Mouse (Mus musculus): ENCODE results near the gene Gm45618. TPM values are rescaled to one million over a fixed set of nuclear protein-coding genes. Genes with fewer than 3 reads are reported as not detected.
A peak's percentile ranks its signal among the peaks of the same experiment; 100 is the strongest.
"Not testable (repeated sequence)": the region's sequence is repeated elsewhere in the genome, so short reads cannot be mapped to it uniquely, and the experiment has no call there.

Gene Gm45618
- total and polyA plus RNA-seq, 3 experiments = not detected

- H3K27ac ChIP-seq = no peak overlapping the region
- no peaks in the 10 kb centered on the region for H3K4me1 ChIP-seq (ENCODE audit: control insufficient read depth, insufficient read depth, low read length)
- no peak overlapping the region for H3K4me3 ChIP-seq
- no peak overlapping the region for H3K9ac ChIP-seq (ENCODE audit: low read depth, low read length)
- intact Hi-C loops (cut with DNase I) = loop anchor here (10.0 kb wide), 1 partner anchor 64 kb away; no protein-coding TSS in a partner anchor
- no peaks in the 10 kb centered on the region for H3K36me3 ChIP-seq (ENCODE audit: control insufficient read depth, insufficient read depth, low read length)
- H3K27me3 ChIP-seq (ENCODE audit: control insufficient read depth, insufficient read depth, low read length) = no peaks in the 10 kb centered on the region
- no peaks in the 10 kb centered on the region for H3K79me2 ChIP-seq (replicated peaks; ENCODE audit: control insufficient read depth, insufficient read depth, low read length)
- TF ChIP-seq EP300 (IDR thresholded peaks at IDR 0.05; ENCODE audit: insufficient read depth, low read depth, low read length) (no peak), CTCF (IDR thresholded peaks at IDR 0.05) (no peak), POLR2A (IDR thresholded peaks at IDR 0.05; ENCODE audit: insufficient read depth, low read depth, low read length) (no peak)
- no peak for DNase-seq
These were observed 28.1 kb upstream of the Gm45618 start for GRCm38 (mm10) chr7:142148633-142149032.

GRCm38 (mm10) chr7:142146033-142146432, 25.5 kb upstream of the Gm45618 start:
- no peaks in the 10 kb centered on the region for H3K79me2 ChIP-seq (replicated peaks; ENCODE audit: control insufficient read depth, insufficient read depth, low read length)
- peaks cover 1% of the 10 kb centered on the region; the same call in 1 of the 2 replicates for H3K4me1 ChIP-seq (ENCODE audit: control insufficient read depth, insufficient read depth, low read length)
- no peak overlapping the region for H3K27ac ChIP-seq
- intact Hi-C loops (cut with DNase I) = loop anchor here (2.0 to 10.0 kb wide), 2 partner anchors 61 to 139 kb away; no protein-coding TSS in a partner anchor
- H3K27me3 ChIP-seq (ENCODE audit: control insufficient read depth, insufficient read depth, low read length) = no peaks in the 10 kb centered on the region
- no peak overlapping the region for H3K9ac ChIP-seq (ENCODE audit: low read depth, low read length)
- TF ChIP-seq EP300 (IDR thresholded peaks at IDR 0.05; ENCODE audit: insufficient read depth, low read depth, low read length) (no peak), POLR2A (IDR thresholded peaks at IDR 0.05; ENCODE audit: insufficient read depth, low read depth, low read length) (no peak), CTCF (IDR thresholded peaks at IDR 0.05) (peak; percentile 74)
- WGBS = 4% methylated on average over 1 of the region's 1 CpGs
- H3K36me3 ChIP-seq (ENCODE audit: control insufficient read depth, insufficient read depth, low read length) = no peaks in the 10 kb centered on the region
- H3K4me3 ChIP-seq = no peak overlapping the region
- peak in 1 of 2 experiments; percentile 14 for DNase-seq

GRCm38 (mm10) chr7:142145413-142145940, 24.9 kb upstream of the Gm45618 start:
- no peak overlapping the region for H3K9ac ChIP-seq (ENCODE audit: low read depth, low read length)
- H3K79me2 ChIP-seq (replicated peaks; ENCODE audit: control insufficient read depth, insufficient read depth, low read length) = no peaks in the 10 kb centered on the region
- peaks cover 1% of the 10 kb centered on the region; the same call in 1 of the 2 replicates for H3K4me1 ChIP-seq (ENCODE audit: control insufficient read depth, insufficient read depth, low read length)
- no peak overlapping the region for H3K27ac ChIP-seq
- no peaks in the 10 kb centered on the region for H3K27me3 ChIP-seq (ENCODE audit: control insufficient read depth, insufficient read depth, low read length)
- H3K36me3 ChIP-seq (ENCODE audit: control insufficient read depth, insufficient read depth, low read length) = no peaks in the 10 kb centered on the region
- intact Hi-C loops (cut with DNase I) = loop anchor here (2.0 to 10.0 kb wide), 2 partner anchors 61 to 103 kb away; no protein-coding TSS in a partner anchor
- DNase-seq = no peak
- WGBS = 49% methylated on average over 4 of the region's 4 CpGs
- TF ChIP-seq EP300 (IDR thresholded peaks at IDR 0.05; ENCODE audit: insufficient read depth, low read depth, low read length) (no peak), CTCF (IDR thresholded peaks at IDR 0.05) (no peak), POLR2A (IDR thresholded peaks at IDR 0.05; ENCODE audit: insufficient read depth, low read depth, low read length) (no peak)
- H3K4me3 ChIP-seq = no peak overlapping the region

- H3K79me2 ChIP-seq (replicated peaks; ENCODE audit: control insufficient read depth, insufficient read depth, low read length) = no peaks in the 10 kb centered on the region
- H3K4me3 ChIP-seq = no peak within 1 kb of the TSS
- no peak for TF ChIP-seq CTCF (IDR thresholded peaks at IDR 0.05)
- TF ChIP-seq EP300 (IDR thresholded peaks at IDR 0.05; ENCODE audit: insufficient read depth, low read depth, low read length) = no peak
- no peak for TF ChIP-seq POLR2A (IDR thresholded peaks at IDR 0.05; ENCODE audit: insufficient read depth, low read depth, low read length)
- H3K27me3 ChIP-seq (ENCODE audit: control insufficient read depth, insufficient read depth, low read length) = no peaks in the 10 kb centered on the region
- H3K36me3 ChIP-seq (ENCODE audit: control insufficient read depth, insufficient read depth, low read length) = no peaks in the 10 kb centered on the region
- DNase-seq = no peak
- H3K27ac ChIP-seq = no peak within 1 kb of the TSS
- no peak within 1 kb of the TSS for H3K9ac ChIP-seq (ENCODE audit: low read depth, low read length)
- intact Hi-C loops (cut with DNase I) = loop anchor here (2.0 to 10.0 kb wide), 2 partner anchors 60 to 104 kb away; no protein-coding TSS in a partner anchor
- peaks cover 1% of the 10 kb centered on the region; the same call in 1 of the 2 replicates for H3K4me1 ChIP-seq (ENCODE audit: control insufficient read depth, insufficient read depth, low read length)
- WGBS = 68% methylated on average over 1 of the region's 1 CpGs
These were observed 24.0 kb upstream of the Gm45618 start, which contains the start of gene Gm45337 for GRCm38 (mm10) chr7:142144507-142144906. TSS of gene Gm45337 (minus strand) at chr7:142144607.

GRCm38 (mm10) chr7:142143506-142144010, 23.0 kb upstream of the Gm45618 start:
- H3K27me3 ChIP-seq (ENCODE audit: control insufficient read depth, insufficient read depth, low read length); H3K36me3 ChIP-seq (ENCODE audit: control insufficient read depth, insufficient read depth, low read length); H3K9ac ChIP-seq (ENCODE audit: low read depth, low read length); H3K79me2 ChIP-seq (replicated peaks; ENCODE audit: control insufficient read depth, insufficient read depth, low read length); H3K4me3 ChIP-seq; H3K27ac ChIP-seq; H3K4me1 ChIP-seq (ENCODE audit: control insufficient read depth, insufficient read depth, low read length); DNase-seq: not testable (repeated sequence)
- WGBS = 7% methylated on average over 1 of the region's 1 CpGs
- intact Hi-C loops (cut with DNase I) = loop anchor here (2.0 to 10.0 kb wide), 2 partner anchors 59 to 105 kb away; no protein-coding TSS in a partner anchor

GRCm38 (mm10) chr7:142140696-142141095, 20.2 kb upstream of the Gm45618 start:
- Histone ChIP-seq H3K4me1 (ENCODE audit: control insufficient read depth, insufficient read depth, low read length) (peaks cover 1% of the 10 kb centered on the region; the same call in 1 of the 2 replicates), H3K36me3 (ENCODE audit: control insufficient read depth, insufficient read depth, low read length) (no peaks in the 10 kb centered on the region), H3K27me3 (ENCODE audit: control insufficient read depth, insufficient read depth, low read length) (no peaks in the 10 kb centered on the region), H3K27ac (no peak overlapping the region), H3K79me2 (replicated peaks; ENCODE audit: control insufficient read depth, insufficient read depth, low read length) (no peaks in the 10 kb centered on the region), H3K9ac (ENCODE audit: low read depth, low read length) (no peak overlapping the region), H3K4me3 (no peak overlapping the region)
- no peak for DNase-seq
- 2% methylated on average over 1 of the region's 1 CpGs for WGBS
- intact Hi-C loops (cut with DNase I) = loop anchor here (10.0 kb wide), 1 partner anchor 56 kb away; no protein-coding TSS in a partner anchor
- TF ChIP-seq POLR2A (IDR thresholded peaks at IDR 0.05; ENCODE audit: insufficient read depth, low read depth, low read length) = no peak
- no peak for TF ChIP-seq CTCF (IDR thresholded peaks at IDR 0.05)
- TF ChIP-seq EP300 (IDR thresholded peaks at IDR 0.05; ENCODE audit: insufficient read depth, low read depth, low read length) = no peak

- intact Hi-C loops (cut with DNase I) = not testable (repeated sequence)
These were observed 15.4 kb upstream of the Gm45618 start, which contains the start of gene Gm39115 for GRCm38 (mm10) chr7:142135934-142136333. TSS of gene Gm39115 (minus strand) at chr7:142136034.

More at GRCm38 (mm10) chr7:142135934-142136333, 15.4 kb upstream of the Gm45618 start, which contains the start of gene Gm39115:
- not testable (repeated sequence) for H3K27ac ChIP-seq; H3K79me2 ChIP-seq (replicated peaks; ENCODE audit: control insufficient read depth, insufficient read depth, low read length); DNase-seq; H3K4me3 ChIP-seq; H3K27me3 ChIP-seq (ENCODE audit: control insufficient read depth, insufficient read depth, low read length); H3K9ac ChIP-seq (ENCODE audit: low read depth, low read length); H3K4me1 ChIP-seq (ENCODE audit: control insufficient read depth, insufficient read depth, low read length); H3K36me3 ChIP-seq (ENCODE audit: control insufficient read depth, insufficient read depth, low read length)
- 25% methylated on average over 2 of the region's 2 CpGs for WGBS
